11 mouse cellular contexts compared by ENCODE assay signal in the genomic region with DNA sequence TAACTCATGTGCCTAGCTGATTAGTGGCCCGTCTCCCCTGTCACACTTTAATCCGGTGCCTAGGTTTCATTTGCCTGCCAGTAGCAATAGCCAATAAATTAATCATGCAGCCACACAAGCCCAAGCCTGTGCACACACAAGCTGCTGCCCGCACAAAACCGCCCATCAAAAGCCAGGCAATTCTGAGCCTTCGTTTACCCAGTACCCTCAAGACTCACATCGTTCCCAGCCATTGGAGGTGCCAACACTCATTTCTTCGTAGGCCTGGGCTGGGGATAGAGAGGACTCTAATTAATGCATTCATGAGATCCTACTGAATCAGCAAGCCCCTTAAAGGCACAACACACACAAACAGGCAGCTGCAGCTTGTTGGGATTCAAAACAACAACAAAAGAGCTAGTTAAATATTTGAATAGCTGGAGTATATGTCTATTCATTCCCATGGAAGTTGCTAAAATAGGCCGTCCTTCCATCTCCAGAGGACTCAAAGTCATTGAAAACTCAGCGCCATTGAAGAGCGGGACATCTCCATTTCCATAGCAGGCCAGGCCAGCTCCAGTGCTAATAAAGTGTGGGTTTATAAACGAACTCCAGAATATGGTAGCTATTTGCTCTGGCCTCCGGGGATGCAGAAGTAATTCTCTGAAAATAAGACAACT.
DNase-seq lines count a peak whose midpoint lies in the region; ATAC-seq and TF ChIP-seq lines count a peak whose summit lies in the region.
"Had no signal": no experiment of that assay in that cellular context is flagged by ENCODE, and none has a peak within 500 bp of the region (broad histone marks: within the 10 kb centered on the region; RNA-seq: fewer than 3 reads in every experiment).

No protein-coding gene starts in this region.

- no peak overlapping the region for H3K4me2 ChIP-seq in hindbrain, embryonic 15.5 days
- H3K4me2 ChIP-seq in neural tube, embryonic 14.5 days (ENCODE audit: low read depth, low read length): no peak overlapping the region

- no peak overlapping the region for H3K27ac ChIP-seq in cerebellum, adult 2 months (ENCODE audit: insufficient read depth, low read length)
- peak overlapping the region; percentile 70 for H3K27ac ChIP-seq in hindbrain, embryonic 15.5 days (replicated peaks)
- peak overlapping the region; percentile 24 for H3K27ac ChIP-seq in neural tube, embryonic 14.5 days (ENCODE audit: low read depth, low read length)
- H3K27ac ChIP-seq: liver, embryonic 14.5 days had no signal

- no peak overlapping the region for H3K9ac ChIP-seq in hindbrain, embryonic 15.5 days
- no peak overlapping the region for H3K9ac ChIP-seq in neural tube, embryonic 14.5 days (replicated peaks; ENCODE audit: low read depth, low read length)
- H3K9ac ChIP-seq: liver, embryonic 14.5 days had no signal

- DNase-seq in cerebellum, postnatal 14 days: peak; percentile 45 to 49
- DNase-seq in cerebellum, adult 2 months: no peak
- DNase-seq in right cerebral cortex, adult 18-20 months: peak; percentile 32
- DNase-seq in right cerebral cortex, postnatal 36 days (ENCODE audit: low spot score in 2 of 2): no peak
- no peak for DNase-seq in c-Kit-positive CD71-positive TER-119-positive erythroid progenitor cells, embryonic 14.5 days (ENCODE audit: low spot score)
- no peak for DNase-seq in gastrocnemius, postnatal 25 days
- DNase-seq: heart, adult 11 months; kidney, adult 8-10 months had no signal

- no peaks in the 10 kb centered on the region for H3K9me3 ChIP-seq in hindbrain, embryonic 15.5 days
- H3K9me3 ChIP-seq in neural tube, embryonic 14.5 days (ENCODE audit: control insufficient read depth, low read length): no peaks in the 10 kb centered on the region

- H3K4me3 ChIP-seq in cerebellum, adult 2 months (replicated peaks; ENCODE audit: insufficient read depth, low read depth, low read length): no peak overlapping the region
- no peak overlapping the region for H3K4me3 ChIP-seq in hindbrain, embryonic 15.5 days
- H3K4me3 ChIP-seq in neural tube, embryonic 14.5 days (ENCODE audit: low read depth, low read length): no peak overlapping the region

- TF ChIP-seq CTCF in cerebellum, adult 2 months (IDR thresholded peaks at IDR 0.05; ENCODE audit: borderline replicate concordance, insufficient read depth, low read depth, low read length): no peak

- no peak for TF ChIP-seq POLR2A in cerebellum, adult 2 months (IDR thresholded peaks at IDR 0.05; ENCODE audit: borderline replicate concordance, insufficient read depth, low read length)

- H3K4me1 ChIP-seq in cerebellum, adult 2 months (ENCODE audit: control insufficient read depth, insufficient read depth, low read length): peaks cover 17% of the 10 kb centered on the region
- H3K4me1 ChIP-seq in hindbrain, embryonic 15.5 days (replicated peaks): peaks cover 25% of the 10 kb centered on the region
- H3K4me1 ChIP-seq in neural tube, embryonic 14.5 days (ENCODE audit: control insufficient read depth, insufficient read depth, low read length): peaks cover 13% of the 10 kb centered on the region

- 73% methylated on average over 12 of the region's 12 CpGs for WGBS in cerebellum, adult 2 months
- 35% methylated on average over 12 of the region's 12 CpGs for WGBS in hindbrain, embryonic 15.5 days
- WGBS in neural tube, embryonic 14.5 days: 24% methylated on average over 12 of the region's 12 CpGs

- H3K36me3 ChIP-seq in hindbrain, embryonic 15.5 days: no peaks in the 10 kb centered on the region
- H3K36me3 ChIP-seq in neural tube, embryonic 14.5 days (ENCODE audit: control insufficient read depth, insufficient read depth, low read length): no peaks in the 10 kb centered on the region

- H3K27me3 ChIP-seq in cerebellum, adult 2 months (ENCODE audit: control insufficient read depth, insufficient read depth, low read length): no peaks in the 10 kb centered on the region
- H3K27me3 ChIP-seq in hindbrain, embryonic 15.5 days: no peaks in the 10 kb centered on the region
- no peaks in the 10 kb centered on the region for H3K27me3 ChIP-seq in neural tube, embryonic 14.5 days (ENCODE audit: control insufficient read depth, insufficient read depth, low read length)

- peak; percentile 67; the same call in 1 of the 2 replicates for ATAC-seq in hindbrain, embryonic 15.5 days (ENCODE audit: low FRiP score, low read depth)
- ATAC-seq in neural tube, embryonic 14.5 days (ENCODE audit: low read depth): peak; percentile 73

Comparison
In these comparisons a context has a peak if more than half of its experiments do, and no peak if none do; other contexts are left out.
1. DNase-seq: peak in cerebellum, postnatal 14 days (2 of 2) and right cerebral cortex, adult 18-20 months (single experiment); none in cerebellum, adult 2 months (0 of 2), right cerebral cortex, postnatal 36 days (0 of 2), c-Kit-positive CD71-positive TER-119-positive erythroid progenitor cells, embryonic 14.5 days (single experiment) and gastrocnemius, postnatal 25 days (single experiment).